Mouse (Mus musculus) embryo, embryonic 10.5 days (tissue): ENCODE measurements around the gene Mier1.
"Not testable (repeated sequence)": the region's sequence is repeated elsewhere in the genome, so short reads cannot be mapped to it uniquely, and the experiment has no call there.

Experiments
- DNase-seq: peaks from one replicate; pipeline ENCODE4 v3.0.0-alpha.2; 2015; ENCODE audit warnings: low spot score

Mier1 gene

DNA sequence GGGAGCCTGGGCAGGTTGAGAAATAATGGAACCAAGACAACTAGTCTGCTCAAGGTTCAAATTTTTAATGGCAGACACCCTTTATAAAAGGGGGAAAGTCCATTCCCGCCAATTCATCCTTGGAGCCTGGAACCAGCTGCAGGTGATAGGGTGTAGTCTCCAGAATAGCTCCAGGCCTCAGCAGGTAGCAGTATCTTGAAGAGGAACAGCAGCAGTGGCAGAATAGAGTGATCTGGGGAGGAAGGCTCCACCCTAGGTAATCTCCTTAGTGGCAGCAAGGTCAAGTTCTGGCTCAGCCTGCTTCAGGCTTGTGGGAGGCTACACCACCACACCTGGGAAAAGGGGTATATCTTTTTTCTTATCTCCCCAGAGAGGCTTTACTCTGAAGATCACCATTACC is 52.0 kb downstream of the Mier1 start:
- not testable (repeated sequence) for DNase-seq

DNA sequence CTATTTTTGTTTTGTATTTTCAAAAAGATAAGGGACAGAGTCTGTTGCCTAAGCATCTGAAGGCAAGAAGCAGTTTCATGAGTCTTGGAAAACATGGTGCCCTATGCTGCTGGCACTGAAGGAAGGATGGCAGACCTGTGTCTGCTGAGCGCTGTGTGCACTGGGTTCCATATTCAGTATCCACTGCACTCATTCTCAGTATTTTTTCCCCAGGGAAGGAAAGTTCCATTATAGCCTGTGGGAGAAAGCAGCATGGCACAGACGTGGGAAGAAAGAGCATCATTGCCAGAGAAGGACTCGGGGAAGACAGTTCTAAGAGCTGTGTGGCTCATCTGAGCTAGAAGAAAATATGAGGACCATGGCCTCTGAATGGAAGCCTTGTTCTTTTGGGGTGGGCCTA is 57.1 kb downstream of the Mier1 start:
- no peak for DNase-seq

DNA sequence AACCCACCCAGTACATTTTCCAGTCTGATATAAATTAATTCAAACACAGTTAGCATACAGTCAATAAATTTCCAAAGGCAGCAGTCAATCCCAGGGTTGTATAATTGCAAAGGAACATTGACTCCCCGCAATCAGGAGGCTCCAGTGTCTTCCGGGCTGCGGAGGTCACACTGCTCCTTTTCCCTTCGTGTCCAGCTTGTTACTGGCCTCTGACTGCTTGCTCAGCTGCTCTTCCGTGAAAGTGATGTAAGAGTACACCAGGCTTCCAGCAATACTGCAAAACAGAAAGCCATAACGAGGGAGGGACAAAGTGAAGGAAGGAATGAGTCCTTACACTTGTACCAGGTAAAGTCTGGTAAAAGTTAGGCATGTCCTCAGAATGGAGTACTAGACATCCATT is 59.3 kb downstream of the Mier1 start:
- no peak for DNase-seq

DNA sequence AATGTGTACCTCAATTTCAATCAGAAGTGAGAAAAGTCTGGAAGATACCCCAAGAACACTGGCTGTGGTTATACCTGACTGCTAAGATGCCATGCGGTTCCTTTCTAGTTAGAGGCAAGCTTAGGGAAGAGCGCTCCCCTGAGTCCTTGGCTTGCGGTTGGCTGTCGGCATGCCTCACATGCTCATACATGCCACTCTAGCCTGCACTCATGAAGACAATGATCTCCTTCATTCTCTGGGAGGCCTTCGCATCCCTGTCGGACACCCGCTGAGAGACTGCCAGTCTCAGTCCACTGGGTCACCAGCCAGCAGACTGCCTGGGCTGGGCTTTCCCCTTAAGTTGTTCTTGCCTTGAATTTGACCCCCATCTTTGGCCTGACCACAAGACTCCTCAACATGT is 59.8 kb downstream of the Mier1 start:
- DNase-seq, result no peak

DNA sequence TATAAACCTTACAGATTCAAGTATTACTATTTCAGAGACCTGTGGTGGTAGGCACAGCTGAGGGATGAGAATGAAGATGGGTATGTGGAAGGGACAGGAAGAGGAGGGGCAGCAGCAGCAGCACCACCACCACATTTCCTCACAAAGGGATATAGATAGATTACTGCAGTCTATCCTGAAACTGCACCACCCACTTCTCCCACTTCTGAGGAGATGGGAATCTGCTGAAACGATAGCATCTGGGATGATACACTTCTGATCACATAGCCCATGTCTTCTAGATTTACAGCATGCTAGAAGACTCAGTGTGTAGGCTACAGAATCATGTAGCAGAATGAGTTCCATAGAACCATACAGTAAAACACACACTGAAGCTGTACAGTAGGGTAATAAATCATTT is 63.5 kb downstream of the Mier1 start:
- DNase-seq, result no peak

DNA sequence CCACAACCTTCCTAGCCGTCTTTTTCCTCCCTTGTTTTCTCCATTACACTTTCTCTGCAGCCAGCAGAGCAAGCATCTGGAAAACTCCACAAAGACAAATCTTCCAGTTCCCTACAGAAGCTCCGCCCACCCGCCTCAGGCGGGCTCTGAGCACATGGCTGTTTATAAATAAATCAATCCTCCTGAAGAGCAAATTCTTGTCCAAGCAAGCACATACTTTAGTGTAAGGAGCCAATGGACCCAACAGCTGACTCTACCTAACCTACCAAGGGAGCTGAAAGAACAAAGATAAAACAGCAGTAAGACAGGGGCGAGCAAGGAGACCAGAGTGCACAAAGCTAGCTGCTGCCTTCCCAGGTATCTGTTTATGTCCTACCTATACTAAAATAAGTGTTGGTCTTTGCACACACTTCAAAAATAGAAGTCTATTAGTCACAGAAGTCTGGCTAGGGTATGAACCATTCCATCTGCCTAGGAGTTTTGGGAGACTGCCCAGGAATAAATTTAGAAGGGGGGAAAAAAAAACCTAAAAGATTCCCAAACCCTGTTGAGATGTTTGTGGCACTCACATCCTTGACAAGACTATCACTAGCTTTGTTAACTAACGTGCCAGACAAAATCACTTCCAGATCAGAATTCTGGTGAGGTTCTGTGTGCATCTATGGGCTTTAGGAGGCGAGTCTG is 64.6 kb downstream of the Mier1 start:
- DNase-seq, result no peak

DNA sequence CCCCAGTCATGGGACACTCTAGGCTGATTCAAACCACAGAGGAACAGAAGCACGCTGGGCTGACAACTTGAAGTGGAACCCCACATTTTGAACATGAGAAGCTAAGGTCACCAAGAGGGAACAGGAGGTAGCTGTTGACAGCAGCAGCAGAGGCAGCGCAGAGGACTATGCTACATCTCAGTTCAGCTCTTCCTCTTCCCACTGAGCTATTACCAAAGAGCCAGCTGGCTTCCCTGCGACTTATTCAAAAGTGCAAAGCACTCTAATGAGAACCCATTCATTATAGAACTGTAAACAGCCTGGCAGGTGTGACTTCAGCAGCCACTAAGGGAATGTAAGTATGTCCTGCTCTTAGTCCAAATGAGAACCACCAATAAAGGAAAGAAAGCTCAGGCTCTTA is 65.4 kb downstream of the Mier1 start:
- no peak for DNase-seq

DNA sequence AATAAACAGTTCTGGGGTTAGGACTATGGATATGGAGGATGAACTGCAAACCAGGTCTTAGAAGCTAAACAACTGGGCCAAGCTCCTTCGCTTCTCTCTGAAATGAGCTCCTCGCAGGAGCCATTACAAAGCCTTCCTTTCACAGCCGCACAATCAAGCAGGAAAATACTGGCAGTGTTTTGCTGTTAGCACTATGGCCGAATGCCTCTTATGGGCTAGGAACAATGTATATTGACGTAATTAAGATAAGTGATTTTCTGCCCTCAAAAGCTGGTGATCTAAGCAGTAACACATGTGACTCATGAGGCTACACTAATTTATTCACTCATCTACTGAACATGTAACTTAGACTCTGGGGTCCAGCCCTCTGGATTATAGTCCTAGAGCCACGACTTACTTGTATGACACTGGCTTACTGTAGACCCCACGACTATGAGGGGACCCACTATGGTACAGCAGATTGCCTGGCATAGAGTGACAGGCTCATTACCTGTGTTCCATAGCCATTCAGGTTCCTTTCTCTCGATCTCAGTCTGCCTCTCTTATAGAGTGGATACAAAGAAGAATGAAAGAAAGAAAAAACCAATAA is 66.2 kb downstream of the Mier1 start:
- peak; percentile 15 for DNase-seq

DNA sequence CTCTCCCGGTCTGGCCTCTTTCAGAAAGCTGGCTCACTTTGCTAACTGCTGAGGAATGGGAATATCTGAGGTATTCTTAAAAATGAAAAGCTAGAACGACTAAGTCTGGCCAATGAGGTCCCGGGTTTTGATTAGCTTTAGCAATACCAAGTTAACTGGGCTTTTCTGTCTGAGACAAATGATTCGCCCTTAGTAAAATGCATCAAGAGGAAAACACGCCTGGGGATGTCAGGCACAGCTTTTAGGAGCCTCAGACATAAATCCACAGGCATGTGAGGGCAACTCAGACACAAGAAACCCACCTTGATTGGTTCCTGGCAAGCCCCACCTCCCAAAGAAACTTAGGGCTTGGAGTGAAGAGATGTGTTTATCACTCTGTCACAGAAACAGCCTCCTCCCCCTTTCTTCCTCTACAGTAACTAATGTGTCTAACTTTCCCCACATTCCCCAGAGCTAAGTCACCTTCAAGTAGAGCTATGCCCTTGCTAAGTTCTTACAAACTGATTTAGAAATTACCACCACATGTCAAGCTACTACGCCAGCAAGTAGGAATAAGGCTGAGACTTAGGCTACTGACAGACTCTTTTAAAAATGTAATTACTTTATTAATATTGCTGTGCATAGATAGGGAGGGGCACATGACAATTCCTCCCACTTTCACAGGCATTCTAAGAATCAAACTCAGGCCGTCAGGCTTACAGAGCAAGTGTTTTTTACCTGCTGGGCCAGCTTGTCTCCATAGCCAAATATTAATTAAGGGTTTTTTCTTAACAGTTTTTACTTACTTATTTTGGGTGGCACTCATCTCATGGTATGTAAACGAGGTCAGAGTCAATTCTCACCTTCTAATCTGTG is 74.8 kb downstream of the Mier1 start:
- DNase-seq, result no peak

DNA sequence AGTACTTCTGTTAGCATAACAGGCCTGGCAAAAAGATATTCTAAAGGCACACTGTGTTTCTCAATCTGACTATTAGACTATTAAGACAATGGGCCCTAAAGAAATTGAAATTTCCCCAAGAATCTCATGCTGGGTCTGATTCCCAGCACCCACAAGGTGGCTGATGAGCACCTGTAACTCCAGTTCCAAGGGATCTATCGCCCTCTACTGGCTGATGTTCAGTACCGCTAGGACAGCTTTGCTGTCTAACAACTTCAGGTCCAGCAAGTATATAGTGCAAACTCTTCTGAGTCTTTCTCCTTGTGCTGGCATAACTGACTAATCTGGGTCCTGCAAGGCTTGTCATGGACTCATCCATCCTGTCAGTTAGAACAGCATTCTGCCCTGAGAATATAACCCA is 78.2 kb downstream of the Mier1 start:
- no peak for DNase-seq

DNA sequence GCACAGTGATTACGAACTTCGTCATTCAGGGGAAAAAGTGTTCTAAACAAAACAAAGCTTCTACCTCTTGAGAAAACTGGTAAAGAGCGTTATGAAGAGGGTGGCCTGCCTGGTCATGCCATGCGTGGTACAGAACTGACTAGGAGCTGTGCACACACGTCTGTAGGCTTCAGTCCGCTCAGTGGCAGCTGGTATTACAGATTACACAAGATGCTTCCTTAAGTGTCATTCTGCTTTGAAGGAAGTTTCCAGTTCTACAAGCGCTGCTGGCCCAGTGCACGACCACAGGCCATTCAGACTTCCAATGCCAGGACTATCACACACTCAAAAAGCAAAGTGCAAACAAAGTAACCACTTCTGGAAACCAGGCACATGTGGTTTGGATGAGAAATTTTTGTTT is 83.2 kb downstream of the Mier1 start:
- DNase-seq, result no peak

DNA sequence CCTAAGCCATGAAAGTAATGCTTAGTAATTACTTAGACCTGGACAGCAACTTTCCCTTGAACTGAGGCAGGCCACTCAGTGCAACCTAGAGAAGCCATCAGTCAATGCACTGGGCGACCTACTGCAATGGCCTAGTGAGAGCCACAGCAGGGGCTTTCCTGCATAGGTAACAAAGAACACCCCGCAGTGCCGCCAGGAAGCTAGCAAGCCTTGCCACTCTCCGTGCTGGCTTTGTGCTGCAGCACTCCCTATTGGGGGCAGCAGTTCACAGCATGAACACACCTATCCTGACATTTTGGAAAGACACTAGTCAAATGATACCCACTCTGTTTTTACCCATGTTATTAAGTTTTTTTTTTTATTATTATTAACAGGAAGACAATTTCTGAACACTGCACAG is 84.9 kb downstream of the Mier1 start:
- DNase-seq, result no peak

DNA sequence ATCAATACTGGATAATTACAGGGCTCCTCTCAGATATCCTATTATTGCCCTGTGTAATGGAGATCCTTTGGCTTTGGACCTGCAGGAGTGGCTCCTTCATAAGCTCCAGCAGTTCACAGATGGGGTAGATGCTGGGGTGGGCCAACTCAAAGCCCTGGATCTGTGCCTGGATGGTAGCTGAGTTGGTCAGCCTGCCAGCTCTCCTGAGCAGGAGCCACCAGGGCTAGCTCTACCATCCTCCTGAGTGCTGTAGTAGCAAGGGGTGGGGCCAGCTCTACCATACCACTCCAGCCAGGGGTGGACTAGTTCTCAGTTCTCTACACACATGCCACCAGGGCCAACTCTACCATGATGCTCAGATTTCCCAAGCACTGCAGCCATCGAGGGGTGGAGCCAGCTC is 85.9 kb downstream of the Mier1 start:
- no peak for DNase-seq

DNA sequence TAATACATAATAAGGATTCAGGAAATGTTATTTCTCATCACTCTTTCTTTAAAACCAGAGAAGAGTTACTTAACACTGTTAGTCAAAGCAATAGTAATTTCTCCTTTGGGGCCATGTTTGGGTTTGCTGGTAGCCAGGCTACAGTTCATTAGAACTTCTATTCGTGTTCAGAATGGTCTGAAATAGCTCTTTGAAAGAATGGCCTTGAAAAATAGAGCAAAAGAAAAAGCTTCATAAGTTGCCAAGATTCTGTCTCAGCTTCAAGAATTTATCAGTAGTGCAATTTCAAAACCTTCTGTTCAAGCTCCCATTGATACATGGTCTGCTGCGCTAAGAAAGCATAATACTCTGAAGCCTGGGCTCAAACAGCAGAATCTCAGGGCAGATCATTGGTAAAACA is 89.5 kb downstream of the Mier1 start:
- no peak for DNase-seq

DNA sequence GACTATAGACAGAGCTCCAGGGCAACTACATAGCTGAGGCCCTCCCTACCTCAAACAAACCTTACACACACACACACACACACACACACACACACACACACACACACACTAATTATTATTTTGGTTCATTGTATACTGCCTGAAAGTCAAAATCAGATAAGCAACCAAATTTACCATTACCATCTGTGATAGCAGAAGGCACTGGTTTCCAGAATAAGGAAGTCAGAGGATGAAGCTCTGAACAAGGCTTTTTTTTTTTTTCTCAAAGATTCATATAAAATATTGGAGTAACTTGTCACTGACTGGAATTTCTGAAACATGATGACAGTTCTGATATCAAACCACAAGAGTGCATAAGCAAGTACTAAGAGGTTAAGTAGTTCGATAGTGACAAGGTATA is 94.4 kb downstream of the Mier1 start:
- no peak for DNase-seq

DNA sequence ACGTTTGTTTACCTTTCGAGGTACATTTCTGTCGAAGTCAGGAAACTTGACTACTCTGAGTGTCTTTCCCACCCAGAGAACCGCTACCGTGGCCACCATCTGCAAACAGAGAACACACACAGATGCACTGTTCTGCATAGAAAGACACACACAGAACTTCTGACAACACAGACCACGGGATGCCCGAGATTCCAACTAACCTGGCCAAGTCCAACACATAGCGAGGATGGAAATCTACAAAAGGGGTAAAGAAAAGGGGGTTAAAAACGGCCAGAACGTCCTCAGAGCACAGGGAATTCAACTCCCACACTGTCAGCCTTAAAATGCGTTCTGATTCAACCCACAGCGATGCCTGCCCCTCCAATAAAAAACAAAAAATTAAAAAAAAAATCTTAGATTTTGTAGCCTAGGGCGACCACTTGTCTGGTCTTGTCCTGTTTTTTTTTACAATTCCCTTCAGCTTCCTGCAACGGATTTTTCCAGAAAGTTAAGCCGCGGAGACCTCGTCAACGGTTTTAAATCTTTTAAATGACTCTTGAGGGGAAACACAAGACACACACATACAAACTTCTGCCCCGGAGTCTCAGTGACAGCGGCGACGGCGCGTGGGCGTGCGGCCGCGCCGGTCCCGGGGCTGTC is 99.8 kb downstream of the Mier1 start:
- peak; percentile 50 for DNase-seq

DNA sequence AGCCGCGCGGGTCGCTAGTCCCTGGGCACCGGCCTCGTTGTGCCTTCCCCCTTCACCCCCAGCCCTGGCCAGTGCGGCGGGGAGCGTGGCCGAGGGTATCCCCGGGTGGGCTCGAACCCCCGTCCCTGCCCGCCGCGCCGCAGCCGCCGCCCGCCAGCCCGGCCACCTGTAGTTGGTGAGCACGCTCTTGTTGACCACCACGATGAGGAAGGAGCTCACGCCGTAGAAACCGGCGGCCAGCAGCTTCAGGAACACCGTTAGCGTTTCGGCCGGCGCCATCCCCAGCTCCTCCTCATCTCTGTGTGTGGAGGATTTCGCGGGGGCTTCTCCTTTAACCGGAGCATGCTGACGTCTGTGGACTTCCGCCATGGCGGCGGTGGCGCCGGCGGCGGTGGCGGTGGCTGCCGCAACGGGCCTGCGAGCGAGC is 100.3 kb downstream of the Mier1 start:
- DNase-seq, result peak; percentile 68
